Mouse (Mus musculus) MEL (cell line): ENCODE data around the gene Abhd12. TPM values are rescaled to one million over a fixed set of nuclear protein-coding genes. Genes with fewer than 3 reads are reported as not detected.

Experiments used
- DNase-seq: peaks from one replicate; pipeline ENCODE4 v3.0.0; 2011; ENCODE audit warnings: low read depth, low spot score
- H3K27ac ChIP-seq: 2 replicates; pipeline ENCODE4 v1.5.1; 2012; ENCODE audit warnings: low read depth, mild to moderate bottlenecking, control low read depth, low read length, moderate library complexity; ENCODE audit not compliant: control insufficient read depth
- H3K27me3 ChIP-seq, 2 experiments: fragments of 150-350 bp in 1 of 2; sonication (generic) in 1 of 2; 2 replicates each; pipeline ENCODE4 v1.6.1; 2012; ENCODE audit warnings: low read length in 2 of 2, mild to moderate bottlenecking in 2 of 2, improper control_type of control experiment in 1 of 2, moderate library complexity in 1 of 2; ENCODE audit not compliant: insufficient read depth in 2 of 2, control insufficient read depth in 1 of 2
- H3K36me3 ChIP-seq, 2 experiments: 2 replicates each; pipeline ENCODE4 v1.6.1; 2012 to 2014; ENCODE audit warnings: low read length in 2 of 2, improper control_type of control experiment in 1 of 2, inconsistent platforms in 1 of 2, mild to moderate bottlenecking in 1 of 2; ENCODE audit not compliant: insufficient read depth in 2 of 2, control insufficient read depth in 1 of 2
- H3K4me1 ChIP-seq, 2 experiments: fragments of 150-350 bp in 1 of 2; sonication (generic) in 1 of 2; 2 replicates each; pipeline ENCODE4 v1.6.1; 2012; ENCODE audit warnings: low read length in 2 of 2, improper control_type of control experiment in 1 of 2, mild to moderate bottlenecking in 1 of 2; ENCODE audit not compliant: insufficient read depth in 2 of 2, control insufficient read depth in 1 of 2
- H3K4me3 ChIP-seq, 2 experiments: fragments of 150-350 bp in 1 of 2; sonication (generic) in 1 of 2; 2 replicates each; pipeline ENCODE4 v1.5.1; 2012; ENCODE audit warnings: low read depth in 2 of 2, low read length in 2 of 2, mild to moderate bottlenecking in 2 of 2, moderate library complexity in 2 of 2, control low read depth in 1 of 2, improper control_type of control experiment in 1 of 2; ENCODE audit not compliant: control insufficient read depth in 1 of 2, insufficient read depth in 1 of 2
- H3K79me2 ChIP-seq: 2 replicates; pipeline ENCODE4 v1.6.1; 2012; ENCODE audit warnings: mild to moderate bottlenecking, low read length, moderate library complexity; ENCODE audit not compliant: control insufficient read depth, poor library complexity, insufficient read depth
- H3K9ac ChIP-seq: 2 replicates; pipeline ENCODE4 v1.6.1; 2012; ENCODE audit warnings: low read depth, mild to moderate bottlenecking, control low read depth, low read length, moderate library complexity; ENCODE audit not compliant: control insufficient read depth, poor library complexity, severe bottlenecking
- H3K9me3 ChIP-seq: fragments of 150-350 bp; sonication (generic); replicated peaks from 2 replicates; pipeline ENCODE4 v1.6.1; 2012; ENCODE audit warnings: mild to moderate bottlenecking, low read length, improper control_type of control experiment, moderate library complexity; ENCODE audit not compliant: insufficient read depth
- BHLHE40 ChIP-seq: IDR thresholded peaks from 2 replicates; pipeline ENCODE4 v1.6.1; 2012; ENCODE audit warnings: low read depth, mild to moderate bottlenecking, inconsistent platforms, low read length, improper control_type of control experiment, borderline replicate concordance
- CHD2 ChIP-seq: IDR thresholded peaks from 2 replicates; pipeline ENCODE4 v1.6.1; 2011; ENCODE audit warnings: low read length, improper control_type of control experiment
- CTCF ChIP-seq, 3 experiments: IDR thresholded peaks in 2 of 3; conservative IDR thresholded peaks in 1 of 3; 2 replicates each; pipeline ENCODE4 v1.5.1; 2011 to 2012; ENCODE audit warnings: low read length in 3 of 3, low read depth in 2 of 3, mild to moderate bottlenecking in 2 of 3, improper control_type of control experiment in 1 of 3, inconsistent platforms in 1 of 3, mixed read lengths in 1 of 3, moderate library complexity in 1 of 3; ENCODE audit not compliant: control insufficient read depth in 1 of 3, insufficient read depth in 1 of 3, poor library complexity in 1 of 3, severe bottlenecking in 1 of 3
- E2F4 ChIP-seq: IDR thresholded peaks from 2 replicates; pipeline ENCODE4 v1.6.1; 2011; ENCODE audit warnings: low read depth, low read length, improper control_type of control experiment, borderline replicate concordance
- ELF1 ChIP-seq: IDR thresholded peaks from 2 replicates; pipeline ENCODE4 v1.6.1; 2014; ENCODE audit warnings: low read depth, mild to moderate bottlenecking, inconsistent platforms, low read length, improper control_type of control experiment, moderate library complexity
- ETS1 ChIP-seq: IDR thresholded peaks from 2 replicates; pipeline ENCODE4 v1.6.1; 2012; ENCODE audit warnings: low read depth, mild to moderate bottlenecking, inconsistent platforms, low read length, improper control_type of control experiment, moderate library complexity
- MAZ ChIP-seq: IDR thresholded peaks from 2 replicates; pipeline ENCODE4 v1.6.1; 2012; ENCODE audit warnings: low read depth, mild to moderate bottlenecking, inconsistent platforms, low read length, improper control_type of control experiment
- MXI1 ChIP-seq: IDR thresholded peaks from 2 replicates; pipeline ENCODE4 v1.6.1; 2011; ENCODE audit warnings: mild to moderate bottlenecking, low read depth, low read length, improper control_type of control experiment
- MYB ChIP-seq: IDR thresholded peaks from 2 replicates; pipeline ENCODE4 v1.6.1; 2011; ENCODE audit warnings: mild to moderate bottlenecking, low read depth, low read length, improper control_type of control experiment
- MYC ChIP-seq: IDR thresholded peaks from 2 replicates; pipeline ENCODE4 v1.6.1; 2011; ENCODE audit warnings: low read depth, mild to moderate bottlenecking, low read length, improper control_type of control experiment, moderate library complexity
- RAD21 ChIP-seq: IDR thresholded peaks from 2 replicates; pipeline ENCODE4 v1.6.1; 2011; ENCODE audit warnings: mild to moderate bottlenecking, low read depth, low read length, improper control_type of control experiment
- RCOR1 ChIP-seq: IDR thresholded peaks from 2 replicates; pipeline ENCODE4 v1.6.1; 2012; ENCODE audit warnings: low read depth, mild to moderate bottlenecking, inconsistent platforms, low read length, improper control_type of control experiment
- TAL1 ChIP-seq: IDR thresholded peaks from 2 replicates; pipeline ENCODE4 v1.6.1; 2012; ENCODE audit warnings: mild to moderate bottlenecking, inconsistent platforms, low read length, moderate library complexity, mixed read lengths
- ZC3H11A ChIP-seq: IDR thresholded peaks from 2 replicates; pipeline ENCODE4 v1.6.1; 2012; ENCODE audit warnings: low read depth, mild to moderate bottlenecking, inconsistent platforms, low read length, improper control_type of control experiment
- ZKSCAN1 ChIP-seq: IDR thresholded peaks from 2 replicates; pipeline ENCODE4 v1.6.1; 2012; ENCODE audit warnings: low read depth, mild to moderate bottlenecking, inconsistent platforms, low read length, improper control_type of control experiment, moderate library complexity
- polyA plus RNA-seq, 2 experiments: library from polyadenylated mRNA; stranded (reverse) in 1 of 2; unstranded in 1 of 2; fragments of >175 nt in 1 of 2; fragments of >200 nt in 1 of 2; gene quantifications; 2 replicates each; pipeline versions ENCODE4 v1.2.1 to v1.2.4; 2012; ENCODE audit warnings: low replicate concordance in 2 of 2, low read depth in 1 of 2; ENCODE audit not compliant: insufficient read length in 2 of 2, insufficient read depth in 1 of 2, missing spikeins in 1 of 2
- total RNA-seq: library from RNA; depleted of rRNA; stranded (reverse); fragments of 300-350 nt; gene quantifications from 2 replicates; pipeline ENCODE4 v1.2.3, GENCODE M21; 2012

Gene Abhd12
- total and polyA plus RNA-seq, 3 experiments: 23.7 to 29.4 TPM; not detected in 1

- DNase-seq: no peak
- H3K9me3 ChIP-seq: no peaks in the 10 kb centered on the region
- H3K4me3 ChIP-seq: no peak overlapping the region
- no peaks in the 10 kb centered on the region for H3K79me2 ChIP-seq
- H3K9ac ChIP-seq: no peak overlapping the region
- H3K27me3 ChIP-seq: no peaks in the 10 kb centered on the region
- H3K36me3 ChIP-seq: peaks cover 0 to 11% of the 10 kb centered on the region in 2 experiments; a peak in 2 of 4 replicates
- H3K27ac ChIP-seq: no peak overlapping the region
- no peaks in the 10 kb centered on the region for H3K4me1 ChIP-seq
- no peak for TF ChIP-seq RAD21
- no peak for TF ChIP-seq CHD2
- no peak for TF ChIP-seq TAL1
- no peak for TF ChIP-seq ZC3H11A
- no peak for TF ChIP-seq ZKSCAN1
- no peak for TF ChIP-seq RCOR1
- TF ChIP-seq E2F4: no peak
Observed at GRCm38 (mm10) chr2:150922165-150922564, 17.6 kb upstream of the Abhd12 start.

GRCm38 (mm10) chr2:150921697-150922096 is 17.2 kb upstream of the Abhd12 start:
- TF ChIP-seq CTCF (IDR thresholded peaks at IDR 0.05 in 2 of 3, conservative IDR thresholded peaks at IDR 0.05 in 1 of 3; ENCODE audit: control insufficient read depth in 1 of 3, insufficient read depth in 1 of 3, low read depth in 2 of 3, low read length in 3 of 3, poor library complexity in 1 of 3, severe bottlenecking in 1 of 3): no peak
- no peak for TF ChIP-seq ETS1
- no peak for TF ChIP-seq CHD2
- TF ChIP-seq TAL1: no peak
- no peak for TF ChIP-seq MYC
- TF ChIP-seq MXI1: no peak
- TF ChIP-seq ELF1: no peak
- TF ChIP-seq MYB: no peak
- no peak overlapping the region for H3K4me3 ChIP-seq
- H3K4me1 ChIP-seq: no peaks in the 10 kb centered on the region
- peaks cover 0 to 13% of the 10 kb centered on the region in 2 experiments; a peak in 2 of 4 replicates for H3K36me3 ChIP-seq
- no peaks in the 10 kb centered on the region for H3K79me2 ChIP-seq
- H3K9me3 ChIP-seq: no peaks in the 10 kb centered on the region
- no peak overlapping the region for H3K9ac ChIP-seq
- H3K27ac ChIP-seq: no peak overlapping the region
- H3K27me3 ChIP-seq: no peaks in the 10 kb centered on the region
- no peak for DNase-seq

- no peak overlapping the region for H3K9ac ChIP-seq
- no peak for DNase-seq
- H3K9me3 ChIP-seq: no peaks in the 10 kb centered on the region
- TF ChIP-seq RCOR1 (peak; percentile 52; the same call in 1 of the 2 replicates), MAZ (no peak), BHLHE40 (peak; percentile 40; the same call in 1 of the 2 replicates)
- no peak overlapping the region for H3K27ac ChIP-seq
- no peaks in the 10 kb centered on the region for H3K27me3 ChIP-seq
- no peaks in the 10 kb centered on the region for H3K79me2 ChIP-seq
- no peaks in the 10 kb centered on the region for H3K4me1 ChIP-seq
- no peak overlapping the region for H3K4me3 ChIP-seq
- H3K36me3 ChIP-seq: peaks cover 2 to 12% of the 10 kb centered on the region in 2 experiments; a peak in 3 of 4 replicates
Observed at GRCm38 (mm10) chr2:150920543-150920942, 16.0 kb upstream of the Abhd12 start.
